Mouse (Mus musculus) 3T3-L1 (cell line): ENCODE measurements around the gene Lce3b.

ENCODE experiments used
- DNase-seq: peaks from one replicate; pipeline ENCODE4 v3.0.0-alpha.2; 2015; ENCODE audit warnings: low read depth, low spot score

The Lce3b gene

DNA sequence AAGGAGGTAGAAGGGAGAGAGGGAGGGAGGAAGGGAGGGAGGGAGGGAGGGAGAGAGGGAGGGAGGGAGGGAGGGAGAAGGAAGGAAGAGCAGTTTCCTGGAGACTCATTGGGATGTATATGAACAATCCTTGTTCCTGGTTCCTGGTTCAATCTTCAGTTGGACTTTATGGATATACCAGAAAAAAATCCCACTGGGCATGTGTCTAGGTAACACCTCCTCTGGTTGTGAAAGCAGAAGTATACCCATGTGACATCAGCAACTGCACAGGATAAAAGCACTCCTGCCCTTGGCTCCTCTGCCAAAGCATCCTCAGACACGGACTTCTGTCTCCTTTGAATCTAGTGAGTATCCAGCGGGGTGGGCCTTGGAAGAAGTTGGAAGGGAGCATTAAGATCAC lies at the start of gene Lce3b:
Gene Lce3b, plus strand, starts transcription at position 301 of the 400 bp plus-strand sequence.
- DNase-seq: no peak

DNA sequence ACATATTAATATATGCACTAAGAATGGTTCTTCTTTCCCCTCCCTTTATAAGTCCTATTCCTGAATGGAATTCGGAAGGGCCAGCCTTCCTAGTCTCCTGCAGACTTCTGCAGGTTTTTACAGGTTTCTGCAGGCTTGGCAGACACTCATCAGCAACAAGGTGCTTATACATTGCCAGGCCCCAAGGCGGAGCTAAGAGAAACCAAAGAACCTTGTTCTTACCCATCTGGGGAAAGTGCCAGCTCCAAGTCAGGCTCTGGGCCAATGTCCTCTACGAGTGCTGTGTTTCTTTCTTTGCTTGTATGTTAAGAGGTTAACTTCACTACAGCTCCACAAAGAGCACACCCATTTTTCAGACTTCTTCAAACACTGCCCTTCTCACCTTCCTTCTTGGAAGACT lies 38.7 kb upstream of the Lce3b start:
- peak; percentile 28 for DNase-seq

DNA sequence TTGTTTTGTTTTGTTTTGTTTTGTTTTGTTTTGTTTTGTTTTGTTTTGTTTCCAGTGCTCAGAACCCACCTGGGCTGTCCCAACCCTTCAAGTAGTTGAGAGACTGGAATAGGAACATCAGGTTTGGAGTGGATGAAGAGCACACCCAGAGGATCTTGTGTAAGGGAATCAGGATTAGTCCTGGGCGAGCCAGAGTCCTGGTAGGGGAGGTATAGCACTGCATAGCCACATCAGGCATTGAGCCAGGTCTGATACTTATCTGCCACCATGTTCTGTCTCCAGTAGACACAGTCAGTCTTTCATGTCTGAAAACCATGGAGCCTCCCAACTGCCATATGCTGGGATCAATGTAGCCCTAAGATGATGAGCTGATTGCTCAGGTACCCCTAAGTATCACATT lies 38.3 kb upstream of the Lce3b start:
- DNase-seq: no peak

DNA sequence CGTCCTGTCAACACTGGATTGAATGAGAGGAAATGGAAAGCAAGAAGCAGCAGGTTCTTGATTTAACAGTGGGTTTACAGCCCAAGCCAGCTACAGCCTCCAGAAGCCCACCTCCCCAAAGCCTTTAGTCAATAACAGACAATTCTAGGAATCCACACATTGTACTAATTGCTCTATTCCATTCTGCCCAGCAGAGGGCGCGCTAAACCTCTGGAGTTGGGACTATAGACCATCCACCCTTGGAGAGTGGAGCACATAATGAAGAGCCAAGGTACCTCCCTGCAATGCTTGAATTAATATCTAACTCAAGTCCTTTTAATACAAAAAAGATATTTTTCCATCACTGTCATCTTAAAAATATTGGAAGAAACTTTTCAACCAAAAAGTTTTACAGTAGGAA lies 29.8 kb upstream of the Lce3b start:
- peak; percentile 68 for DNase-seq

DNA sequence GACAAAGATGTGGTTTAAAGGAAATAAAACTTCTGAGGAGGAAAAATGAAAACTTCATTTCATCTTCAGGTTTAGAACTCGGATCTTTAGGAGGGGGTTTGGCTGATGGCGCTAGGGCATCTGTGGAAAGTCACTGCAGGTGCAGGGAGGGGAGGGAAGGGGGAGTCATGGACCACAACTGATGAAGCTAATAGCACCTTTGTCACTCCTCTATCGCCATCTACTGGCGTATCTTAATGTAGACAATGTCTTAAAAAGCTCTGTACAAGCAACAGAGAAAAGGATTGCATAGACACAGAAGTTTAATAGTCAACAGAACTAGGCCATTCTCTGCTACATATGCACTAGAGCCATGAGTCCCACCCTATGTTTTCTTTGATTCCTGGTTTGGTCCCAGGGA lies 29.1 kb upstream of the Lce3b start:
- peak; percentile 71 for DNase-seq

DNA sequence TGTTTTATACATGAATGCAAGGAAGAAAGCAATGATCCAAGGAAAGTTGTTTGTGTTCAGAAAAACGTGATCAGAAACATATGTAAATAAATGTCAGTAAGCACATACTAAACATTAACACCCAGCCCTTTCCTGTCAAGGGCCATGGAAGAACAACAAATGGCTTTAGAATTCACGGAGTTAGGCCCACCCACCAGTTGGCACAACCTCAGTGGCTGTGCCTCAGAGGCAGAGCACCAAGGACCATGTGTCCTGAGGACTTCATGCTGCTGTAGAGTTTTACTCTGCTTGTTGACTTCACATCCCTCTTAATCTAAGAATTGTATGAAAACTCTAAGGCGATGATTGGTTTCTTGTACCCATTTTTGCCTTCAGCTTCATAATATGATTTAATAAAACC lies 27.6 kb upstream of the Lce3b start:
- no peak for DNase-seq

DNA sequence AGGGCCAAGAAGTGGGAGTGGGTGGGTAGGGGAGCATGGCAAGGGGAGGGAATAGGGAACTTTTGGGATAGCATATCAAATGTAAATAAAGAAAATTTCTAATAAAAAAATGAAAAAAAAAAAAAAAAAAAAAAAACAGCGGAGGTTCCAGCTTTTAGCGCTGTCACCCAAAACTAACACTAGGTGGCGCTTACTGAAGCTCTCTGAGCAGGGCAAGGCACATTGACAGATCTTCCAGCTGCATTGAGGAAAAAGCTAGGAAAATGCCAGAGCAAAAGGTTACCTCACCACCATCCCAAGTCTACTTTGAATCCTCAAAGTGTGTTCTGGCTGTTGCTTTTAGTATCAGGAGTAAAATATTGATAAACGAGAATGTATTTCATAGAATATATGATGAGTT lies 25.2 kb upstream of the Lce3b start:
- peak; percentile 77 for DNase-seq

DNA sequence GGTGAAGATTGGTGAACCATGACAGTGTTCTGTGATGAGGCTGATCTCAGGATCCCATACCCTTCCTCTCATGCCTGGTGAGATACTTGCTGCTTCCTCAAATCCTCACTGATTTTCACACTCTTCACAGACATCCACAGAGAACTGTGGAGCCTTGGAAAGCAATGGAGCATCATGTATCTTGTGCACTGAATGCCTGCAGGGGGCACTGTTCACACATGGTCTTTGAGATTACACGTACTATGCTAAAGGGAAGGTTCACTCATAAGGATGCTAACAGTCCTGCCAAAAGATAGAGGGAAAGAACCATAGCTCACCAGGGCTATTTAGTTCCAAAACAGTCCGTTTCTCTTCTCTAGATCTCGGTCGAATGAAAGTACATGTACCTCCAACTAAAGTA lies 12.4 kb upstream of the Lce3b start:
- DNase-seq: peak; percentile 89

DNA sequence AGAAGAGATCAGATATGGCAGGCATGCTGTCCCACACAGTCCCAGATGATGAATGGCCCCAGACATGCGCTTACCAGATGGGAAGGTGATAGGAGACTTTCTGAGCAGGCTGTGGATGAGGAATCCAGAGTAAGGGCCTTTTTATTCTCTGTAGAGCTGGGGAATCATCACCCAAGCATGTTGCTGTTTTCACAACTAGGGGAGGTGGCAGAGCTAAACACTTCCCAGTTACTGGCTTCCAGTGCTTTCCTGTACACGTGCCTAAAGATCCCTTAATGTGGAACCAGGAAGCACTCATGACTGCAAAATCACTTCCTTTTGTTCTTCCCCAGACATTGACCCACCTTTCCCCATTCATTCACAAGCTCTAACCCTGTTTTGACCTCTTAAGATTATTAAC lies 6.6 kb upstream of the Lce3b start, which contains the start of gene Lce3a:
Gene Lce3a, minus strand, starts transcription at position 101 of the 400 bp plus-strand sequence.
- DNase-seq: no peak

DNA sequence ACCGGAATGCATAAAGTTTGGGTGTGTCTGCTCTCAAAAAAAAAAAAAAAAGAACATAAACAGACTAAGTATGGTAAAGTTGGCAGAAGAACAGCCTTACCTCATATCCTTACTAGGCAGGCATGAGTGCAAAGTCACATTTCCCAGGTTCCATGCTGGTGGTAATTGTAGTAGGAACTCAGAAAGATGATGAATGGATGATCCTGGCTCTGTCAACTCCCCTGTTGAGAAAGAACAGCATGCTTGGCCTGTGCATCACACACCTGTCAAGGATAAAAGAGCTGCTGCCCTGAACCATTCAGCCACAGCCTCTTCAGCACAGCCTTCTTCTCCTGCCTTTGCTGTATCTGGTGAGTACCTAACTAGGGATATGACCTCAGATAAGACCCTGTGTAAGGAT lies 11.4 kb downstream of the Lce3b start, which contains the start of gene Lce3c:
Gene Lce3c, plus strand, starts transcription at position 301 of the 400 bp plus-strand sequence.
- no peak for DNase-seq

DNA sequence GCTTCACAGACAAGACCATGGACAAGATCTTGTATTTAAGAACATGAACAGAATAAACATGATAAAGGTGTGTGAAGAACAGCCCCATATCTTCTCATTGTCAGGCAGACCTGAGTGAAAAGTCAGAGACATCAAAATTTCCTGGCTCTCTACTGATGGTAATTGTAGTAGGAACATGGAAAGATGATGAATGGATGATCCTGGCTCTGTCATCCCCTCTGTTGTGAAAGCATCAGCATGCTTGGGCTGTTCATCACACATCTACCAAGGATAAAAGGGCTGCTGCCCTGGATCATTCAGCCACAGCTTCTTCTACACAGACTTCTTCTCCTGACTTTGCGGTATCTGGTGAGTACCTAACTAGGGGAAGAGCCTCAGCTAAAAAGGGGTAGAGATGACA lies 24.3 kb downstream of the Lce3b start, which contains the start of gene Lce3d:
Gene Lce3d, plus strand, starts transcription at position 301 of the 400 bp plus-strand sequence.
- DNase-seq: no peak

DNA sequence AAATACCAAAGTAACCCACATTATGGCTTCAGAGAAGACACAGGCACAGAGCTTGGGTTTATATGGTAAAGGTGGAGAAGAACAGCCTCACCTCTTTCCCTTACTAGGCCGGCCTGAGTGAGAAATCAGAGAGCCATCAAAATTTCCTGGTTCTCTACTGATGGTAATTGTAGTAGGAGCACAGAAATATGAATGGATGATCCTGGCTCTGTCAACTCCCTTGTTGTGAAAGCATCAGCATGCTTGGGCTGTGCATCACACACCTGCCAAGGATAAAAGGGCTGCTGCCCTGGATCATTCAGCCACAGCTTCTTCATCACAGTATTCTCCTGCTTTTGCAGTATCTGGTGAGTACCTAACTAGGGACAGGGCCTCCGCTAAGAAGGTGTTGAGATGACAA lies 34.0 kb downstream of the Lce3b start, which contains the start of gene Lce3e:
Gene Lce3e, plus strand, starts transcription at position 301 of the 400 bp plus-strand sequence.
- no peak for DNase-seq

DNA sequence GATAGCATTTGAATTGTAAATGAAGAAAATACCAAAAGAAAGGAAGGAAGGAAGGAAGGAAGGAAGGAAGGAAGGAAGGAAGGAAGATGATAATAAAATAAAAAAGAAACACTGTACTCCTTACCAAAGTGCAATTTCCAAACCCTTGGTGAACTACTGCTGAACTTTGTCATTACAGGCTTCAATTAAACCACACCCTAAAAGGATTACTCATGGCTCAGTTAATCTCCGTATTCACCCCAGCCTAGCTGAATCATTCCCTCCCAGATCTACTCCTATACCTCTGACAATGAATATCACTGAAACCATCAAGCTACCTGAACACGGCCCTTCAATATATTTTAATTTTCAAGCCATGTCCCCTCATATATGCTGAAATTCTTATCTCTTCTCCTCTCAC lies 45.7 kb downstream of the Lce3b start:
- DNase-seq: peak; percentile 70
